Mouse (Mus musculus) lung, embryonic 15.5 days (tissue): ENCODE data around the gene Wnt8b. TPM values are rescaled to one million over a fixed set of nuclear protein-coding genes. Genes with fewer than 3 reads are reported as not detected.

Experiments used
- ATAC-seq: fragments of 200-750 bp; cut with Nextera tagmentation; 2 replicates; pipeline ENCODE4 v1.8.0; 2017; ENCODE audit warnings: moderate number of reproducible peaks, borderline replicate concordance; ENCODE audit not compliant: low FRiP score, low TSS enrichment; ENCODE audit errors: extremely low read depth
- H3K27ac ChIP-seq: fragments of 300-500 bp; sonication (generic); 2 replicates; pipeline ENCODE4 v1.5.1; 2015; ENCODE audit warnings: moderate library complexity, mild to moderate bottlenecking, inconsistent platforms
- H3K27me3 ChIP-seq: fragments of 300-500 bp; sonication (generic); 2 replicates; pipeline ENCODE4 v1.6.1; 2015; ENCODE audit warnings: inconsistent platforms
- H3K36me3 ChIP-seq: fragments of 300-500 bp; sonication (generic); 2 replicates; pipeline ENCODE4 v1.6.1; 2015; ENCODE audit warnings: inconsistent platforms
- H3K4me1 ChIP-seq: fragments of 300-500 bp; sonication (generic); 2 replicates; pipeline ENCODE4 v1.6.1; 2015; ENCODE audit warnings: inconsistent platforms
- H3K4me2 ChIP-seq: fragments of 300-500 bp; sonication (generic); 2 replicates; pipeline ENCODE4 v1.6.1; 2015; ENCODE audit warnings: inconsistent platforms, mild to moderate bottlenecking, moderate library complexity
- H3K4me3 ChIP-seq: fragments of 300-500 bp; sonication (generic); 2 replicates; pipeline ENCODE4 v1.5.1; 2015; ENCODE audit warnings: mild to moderate bottlenecking, inconsistent platforms
- H3K9ac ChIP-seq: fragments of 300-500 bp; sonication (generic); 2 replicates; pipeline ENCODE4 v1.6.1; 2015; ENCODE audit warnings: inconsistent platforms
- H3K9me3 ChIP-seq: fragments of 300-500 bp; sonication (generic); 2 replicates; pipeline ENCODE4 v1.6.1; 2016; ENCODE audit warnings: inconsistent platforms
- WGBS: fragments of 180-500 bp; shearing (Covaris S2); methylation state at CpG from one replicate; pipeline ENCODE4 v1.1.7; 2015; 5-methylcytosine and 5-hydroxymethylcytosine counted together
- polyA plus RNA-seq: library from polyadenylated mRNA; unstranded; fragments of >200 nt; fragmentation: Nextera tagmentation; extraction: Ambion mirVana; gene quantifications from 2 replicates; pipeline ENCODE4 v1.2.1, GENCODE M21; 2015

Wnt8b gene
- polyA plus RNA-seq, 1 experiment from 2014 or later, result not detected

GRCm38 (mm10) chr19:44475268-44475667 lies 18.0 kb upstream of the Wnt8b start:
- Histone ChIP-seq H3K4me3 (no peak overlapping the region), H3K36me3 (no peaks in the 10 kb centered on the region), H3K4me1 (no peaks in the 10 kb centered on the region), H3K9ac (no peak overlapping the region), H3K27me3 (no peaks in the 10 kb centered on the region), H3K27ac (no peak overlapping the region), H3K4me2 (no peak overlapping the region), H3K9me3 (no peaks in the 10 kb centered on the region)
- ATAC-seq, result no peak
- 80% methylated on average over 6 of the region's 6 CpGs for WGBS

GRCm38 (mm10) chr19:44476541-44476940 lies 16.7 kb upstream of the Wnt8b start:
- WGBS, result 47% methylated on average over 3 of the region's 3 CpGs

GRCm38 (mm10) chr19:44487266-44487665 lies 6.0 kb upstream of the Wnt8b start:
- no peaks in the 10 kb centered on the region for H3K4me1 ChIP-seq
- WGBS, result 8% methylated on average over 8 of the region's 8 CpGs
- H3K9me3 ChIP-seq, result no peaks in the 10 kb centered on the region
- H3K27me3 ChIP-seq, result peaks cover 6% of the 10 kb centered on the region; the same call in 1 of the 2 replicates
- peak; percentile 39; the same call in 1 of the 2 replicates for ATAC-seq
- H3K36me3 ChIP-seq, result no peaks in the 10 kb centered on the region
- no peak overlapping the region for H3K27ac ChIP-seq
- H3K4me2 ChIP-seq, result no peak overlapping the region
- H3K9ac ChIP-seq, result no peak overlapping the region
- no peak overlapping the region for H3K4me3 ChIP-seq

More at GRCm38 (mm10) chr19:44476541-44476940, 16.7 kb upstream of the Wnt8b start:
- H3K4me3 ChIP-seq, result no peak overlapping the region
- no peaks in the 10 kb centered on the region for H3K4me1 ChIP-seq
- no peak overlapping the region for H3K27ac ChIP-seq
- H3K9me3 ChIP-seq, result no peaks in the 10 kb centered on the region
- H3K27me3 ChIP-seq, result no peaks in the 10 kb centered on the region
- no peak for ATAC-seq
- H3K4me2 ChIP-seq, result no peak overlapping the region
- no peaks in the 10 kb centered on the region for H3K36me3 ChIP-seq
- no peak overlapping the region for H3K9ac ChIP-seq

DNA sequence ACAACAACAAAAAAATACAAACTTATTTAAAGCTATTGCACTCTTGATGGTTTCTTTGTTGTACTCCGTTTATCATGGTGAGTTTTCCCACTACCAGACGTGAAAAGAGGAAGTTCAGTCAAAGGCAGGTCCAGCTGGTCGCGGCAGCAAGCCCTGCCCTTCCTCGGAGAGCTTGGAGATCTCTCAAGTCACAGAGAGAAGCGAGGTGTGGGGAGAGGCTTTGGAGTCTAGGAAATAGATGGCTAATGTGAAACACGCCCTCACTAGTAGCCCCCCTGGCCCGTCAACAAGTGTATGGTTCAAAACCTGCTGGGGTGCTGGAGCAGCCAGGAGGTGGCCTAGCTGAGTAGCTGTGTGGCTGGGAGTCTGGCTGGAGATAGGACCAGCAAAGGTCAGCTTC lies 3.2 kb downstream of the Wnt8b start:
- no peak for ATAC-seq
- peaks cover 43% of the 10 kb centered on the region; the same call in 1 of the 2 replicates for H3K27me3 ChIP-seq

DNA sequence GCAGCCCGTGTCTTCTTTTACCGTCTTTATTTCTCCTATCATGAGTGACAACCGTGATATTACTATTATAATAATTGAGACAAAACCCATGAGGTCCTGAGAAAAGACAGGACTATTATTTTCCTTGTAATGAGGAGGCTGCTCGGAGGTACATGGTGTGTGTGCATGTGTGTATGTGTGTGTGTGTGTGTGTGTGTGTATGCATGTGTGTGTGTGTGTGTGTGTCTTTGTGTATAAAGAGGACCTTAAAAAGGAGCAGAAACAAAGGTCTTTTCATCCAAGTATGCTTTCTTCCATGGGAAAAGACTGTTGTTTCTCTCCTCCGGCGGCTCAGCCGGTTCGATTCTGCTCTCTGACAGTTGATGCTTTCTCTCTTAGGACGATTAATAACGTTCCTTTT lies 3.7 kb downstream of the Wnt8b start:
- Histone ChIP-seq H3K9me3 (no peaks in the 10 kb centered on the region), H3K4me3 (no peak overlapping the region), H3K27ac (no peak overlapping the region), H3K4me1 (peaks cover under 1% of the 10 kb centered on the region; the same call in 1 of the 2 replicates), H3K4me2 (no peak overlapping the region), H3K36me3 (no peaks in the 10 kb centered on the region), H3K27me3 (peaks cover 41% of the 10 kb centered on the region; the same call in 1 of the 2 replicates), H3K9ac (no peak overlapping the region)
- ATAC-seq, result no peak
- 84% methylated on average over 10 of the region's 10 CpGs for WGBS

More for the DNA sequence above, 3.2 kb downstream of the Wnt8b start:
- Histone ChIP-seq H3K36me3 (no peaks in the 10 kb centered on the region), H3K27ac (no peak overlapping the region), H3K4me3 (no peak overlapping the region), H3K9me3 (no peaks in the 10 kb centered on the region), H3K9ac (no peak overlapping the region), H3K4me1 (no peaks in the 10 kb centered on the region), H3K4me2 (no peak overlapping the region)
- 47% methylated on average over 8 of the region's 8 CpGs for WGBS

GRCm38 (mm10) chr19:44498936-44499335 lies 5.7 kb downstream of the Wnt8b start:
- WGBS, result 42% methylated on average over 6 of the region's 6 CpGs
- H3K4me3 ChIP-seq, result no peak overlapping the region

DNA sequence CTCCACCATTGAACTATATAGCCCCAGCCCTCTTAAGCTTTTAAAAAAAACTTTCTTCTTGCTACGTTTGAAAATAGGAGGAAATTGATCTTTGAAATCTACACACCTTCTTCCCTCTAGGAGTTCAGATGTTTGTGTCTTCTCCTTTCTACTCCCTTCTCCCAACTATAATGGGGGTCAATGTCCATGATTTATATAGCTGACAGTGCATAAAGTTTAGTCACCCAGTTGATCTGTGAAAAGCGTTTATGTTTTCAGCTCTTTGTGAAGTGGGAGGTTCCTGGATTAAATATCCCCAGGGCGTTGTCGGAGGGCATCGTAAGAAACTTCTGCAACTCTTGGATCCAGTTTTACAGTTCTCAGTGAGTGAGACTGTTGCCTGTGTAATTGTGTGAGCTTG lies 7.0 kb downstream of the Wnt8b start:
- Histone ChIP-seq H3K27ac (no peak overlapping the region), H3K4me1 (peaks cover 14% of the 10 kb centered on the region), H3K36me3 (no peaks in the 10 kb centered on the region), H3K9ac (no peak overlapping the region), H3K4me3 (no peak overlapping the region), H3K4me2 (no peak overlapping the region), H3K27me3 (peaks cover 26% of the 10 kb centered on the region; the same call in 1 of the 2 replicates), H3K9me3 (no peaks in the 10 kb centered on the region)
- 51% methylated on average over 5 of the region's 5 CpGs for WGBS
- ATAC-seq, result no peak

More at GRCm38 (mm10) chr19:44498936-44499335, 5.7 kb downstream of the Wnt8b start:
- H3K36me3 ChIP-seq, result no peaks in the 10 kb centered on the region
- H3K9me3 ChIP-seq, result no peaks in the 10 kb centered on the region
- no peak for ATAC-seq
- H3K4me1 ChIP-seq, result peaks cover 14% of the 10 kb centered on the region
- no peak overlapping the region for H3K9ac ChIP-seq
- H3K27me3 ChIP-seq, result peaks cover 33% of the 10 kb centered on the region; the same call in 1 of the 2 replicates
- H3K27ac ChIP-seq, result no peak overlapping the region
- H3K4me2 ChIP-seq, result no peak overlapping the region

- no peak overlapping the region for H3K4me2 ChIP-seq
- peaks cover 26% of the 10 kb centered on the region; the same call in 1 of the 2 replicates for H3K27me3 ChIP-seq
- H3K4me1 ChIP-seq, result peaks cover 14% of the 10 kb centered on the region
- no peak overlapping the region for H3K4me3 ChIP-seq
- ATAC-seq, result no peak
- H3K36me3 ChIP-seq, result no peaks in the 10 kb centered on the region
- H3K27ac ChIP-seq, result no peak overlapping the region
- H3K9me3 ChIP-seq, result no peaks in the 10 kb centered on the region
- H3K9ac ChIP-seq, result no peak overlapping the region
- WGBS, result 71% methylated on average over 6 of the region's 6 CpGs
Measured at GRCm38 (mm10) chr19:44501925-44502324, 8.7 kb downstream of the Wnt8b start.

DNA sequence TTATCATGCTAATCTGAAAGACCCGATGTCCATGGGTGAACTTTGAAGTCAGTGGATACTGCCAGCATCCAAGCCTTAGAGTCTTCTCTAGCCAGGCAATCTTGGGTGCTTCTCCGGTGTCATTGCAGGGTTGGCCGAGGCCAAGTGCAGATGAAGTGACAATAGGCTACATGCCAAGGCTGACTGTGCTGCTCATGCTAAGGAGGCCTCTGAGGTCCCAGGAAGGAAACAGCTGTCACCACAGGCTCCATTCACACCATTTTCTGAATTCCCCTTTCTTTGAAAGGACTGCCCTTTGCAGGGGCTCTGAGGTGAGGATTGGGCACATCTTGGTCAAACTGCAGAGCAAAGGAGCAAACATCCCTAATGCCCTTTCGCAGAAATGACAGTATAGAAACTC lies 9.5 kb downstream of the Wnt8b start:
- WGBS, result 42% methylated on average over 4 of the region's 4 CpGs

GRCm38 (mm10) chr19:44510534-44511175 lies 17.4 kb downstream of the Wnt8b start:
- Histone ChIP-seq H3K9ac (no peak overlapping the region), H3K36me3 (no peaks in the 10 kb centered on the region), H3K27me3 (peaks cover 75% of the 10 kb centered on the region), H3K4me2 (no peak overlapping the region), H3K27ac (no peak overlapping the region), H3K4me3 (peak overlapping the region; percentile 42), H3K4me1 (peaks cover 40% of the 10 kb centered on the region), H3K9me3 (no peaks in the 10 kb centered on the region)
- 6% methylated on average over 12 of the region's 12 CpGs for WGBS
- no peak for ATAC-seq

More for the DNA sequence above, 9.5 kb downstream of the Wnt8b start:
- Histone ChIP-seq H3K4me1 (peaks cover 14% of the 10 kb centered on the region), H3K4me3 (no peak overlapping the region), H3K9ac (no peak overlapping the region), H3K4me2 (no peak overlapping the region), H3K27me3 (peaks cover 34% of the 10 kb centered on the region; the same call in 1 of the 2 replicates), H3K27ac (no peak overlapping the region), H3K9me3 (no peaks in the 10 kb centered on the region), H3K36me3 (no peaks in the 10 kb centered on the region)
- no peak for ATAC-seq

DNA sequence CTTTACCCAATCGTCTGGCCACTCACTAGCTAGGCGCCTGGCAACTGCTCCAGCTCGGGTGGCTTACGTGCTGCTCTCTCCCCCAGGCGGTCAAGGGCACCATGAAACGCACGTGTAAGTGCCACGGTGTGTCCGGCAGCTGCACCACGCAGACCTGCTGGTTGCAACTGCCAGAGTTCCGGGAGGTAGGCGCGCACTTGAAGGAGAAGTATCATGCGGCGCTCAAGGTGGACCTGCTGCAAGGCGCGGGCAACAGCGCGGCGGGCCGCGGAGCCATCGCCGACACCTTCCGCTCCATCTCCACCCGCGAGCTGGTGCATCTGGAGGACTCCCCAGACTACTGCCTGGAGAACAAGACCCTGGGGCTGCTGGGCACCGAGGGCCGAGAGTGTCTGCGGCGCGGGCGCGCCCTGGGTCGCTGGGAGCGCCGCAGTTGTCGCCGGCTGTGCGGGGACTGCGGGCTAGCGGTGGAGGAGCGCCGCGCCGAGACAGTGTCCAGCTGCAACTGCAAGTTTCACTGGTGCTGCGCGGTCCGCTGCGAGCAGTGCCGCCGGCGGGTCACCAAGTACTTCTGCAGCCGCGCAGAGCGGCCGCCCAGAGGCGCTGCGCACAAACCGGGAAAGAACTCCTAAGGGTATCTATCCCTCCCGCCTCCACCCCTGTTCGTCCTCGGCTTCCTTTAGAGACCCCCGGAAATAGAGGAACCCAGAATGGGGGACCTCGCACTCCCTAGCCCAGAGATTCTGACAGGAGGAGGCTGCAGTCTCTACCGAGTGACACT lies 18.4 kb downstream of the Wnt8b start:
- Histone ChIP-seq H3K4me1 (peaks cover 43% of the 10 kb centered on the region), H3K9ac (0 out of 2 replicates have a peak overlapping the region, but pooled peaks have one; percentile 10), H3K9me3 (no peaks in the 10 kb centered on the region), H3K27ac (no peak overlapping the region), H3K27me3 (peaks cover 71% of the 10 kb centered on the region), H3K4me3 (peak overlapping the region; percentile 42), H3K4me2 (peak overlapping the region; percentile 87), H3K36me3 (no peaks in the 10 kb centered on the region)
- ATAC-seq, result 0 out of 2 replicates have a peak, but pooled peaks have one; percentile 25
- under 1% methylated on average over 66 of the region's 66 CpGs for WGBS

DNA sequence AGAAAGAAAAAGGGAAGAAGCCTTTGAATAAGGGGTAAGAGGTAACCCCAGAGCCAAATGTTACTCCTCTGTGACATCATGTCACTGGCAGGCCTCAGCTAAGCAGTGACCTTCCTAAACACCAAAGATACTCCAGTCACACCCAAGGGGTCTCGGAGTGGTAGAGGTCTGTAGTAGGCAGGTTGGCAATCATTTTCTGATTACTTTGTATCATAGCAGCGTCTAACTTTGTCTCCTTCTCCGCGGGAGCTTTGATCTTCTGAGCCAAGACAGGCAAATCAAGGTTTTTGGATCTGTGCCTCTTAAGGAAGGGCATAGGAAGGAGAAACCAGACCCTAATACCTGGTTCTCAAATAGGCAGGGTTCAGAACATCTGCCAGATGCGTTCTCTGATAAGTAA lies 19.3 kb downstream of the Wnt8b start:
- Histone ChIP-seq H3K36me3 (no peaks in the 10 kb centered on the region), H3K9me3 (no peaks in the 10 kb centered on the region), H3K4me2 (no peak overlapping the region), H3K4me1 (peaks cover 52% of the 10 kb centered on the region), H3K9ac (no peak overlapping the region), H3K4me3 (no peak overlapping the region), H3K27ac (no peak overlapping the region), H3K27me3 (peaks cover 68% of the 10 kb centered on the region)
- ATAC-seq, result no peak
- WGBS, result 55% methylated on average over 5 of the region's 5 CpGs
